Mouse (Mus musculus) CH12.LX (cell line): ENCODE measurements around the gene 2010109A12Rik. TPM values are rescaled to one million over a fixed set of nuclear protein-coding genes. Genes with fewer than 3 reads are reported as not detected.
A peak's percentile ranks its signal among the peaks of the same experiment; 100 is the strongest.

Source experiments
- DNase-seq: peaks from one replicate; pipeline ENCODE4 v3.0.0-alpha.2; 2013; ENCODE audit errors: extremely low read depth
- H3K27ac ChIP-seq: 2 replicates; pipeline ENCODE4 v1.5.1; 2012; ENCODE audit warnings: low read depth, mild to moderate bottlenecking, control low read depth, moderate library complexity; ENCODE audit not compliant: insufficient read depth
- H3K27me3 ChIP-seq: replicated peaks from 2 replicates; pipeline ENCODE3; 2012; ENCODE audit warnings: inconsistent platforms
- H3K36me3 ChIP-seq, 2 experiments: replicated peaks in 1 of 2; 2 replicates each; pipeline versions ENCODE3 to v1.6.1; 2012; ENCODE audit warnings: inconsistent platforms in 1 of 2, low read length in 1 of 2, mild to moderate bottlenecking in 1 of 2, mixed read lengths in 1 of 2, moderate library complexity in 1 of 2; ENCODE audit not compliant: control insufficient read depth in 1 of 2, insufficient read depth in 1 of 2
- H3K4me1 ChIP-seq, 2 experiments: 2 replicates each; pipeline ENCODE4 v1.6.1; 2012; ENCODE audit warnings: inconsistent platforms in 1 of 2, moderate library complexity in 1 of 2; ENCODE audit not compliant: insufficient read depth in 2 of 2, control insufficient read depth in 1 of 2
- H3K4me2 ChIP-seq: 2 replicates; pipeline ENCODE4 v1.6.1; 2012; ENCODE audit warnings: low read depth, mild to moderate bottlenecking, control low read depth; ENCODE audit not compliant: poor library complexity, insufficient read depth, severe bottlenecking
- H3K4me3 ChIP-seq, 3 experiments: fragments of 150-350 bp in 1 of 3; sonication (generic) in 1 of 3; replicated peaks in 1 of 3; 2 replicates each; pipeline versions ENCODE3 to v1.5.1; 2011 to 2012; ENCODE audit warnings: low read depth in 2 of 3, low read length in 2 of 3, mild to moderate bottlenecking in 2 of 3, moderate library complexity in 2 of 3, control low read depth in 1 of 3, improper control_type of control experiment in 1 of 3, inconsistent platforms in 1 of 3, mixed read lengths in 1 of 3; ENCODE audit not compliant: poor library complexity in 1 of 3
- H3K79me2 ChIP-seq: replicated peaks from 2 replicates; pipeline ENCODE4 v1.6.1; 2012; ENCODE audit warnings: mild to moderate bottlenecking, moderate library complexity; ENCODE audit not compliant: control insufficient read depth, poor library complexity, insufficient read depth, severe bottlenecking; ENCODE audit errors: extremely low read depth
- H3K9ac ChIP-seq: 2 replicates; pipeline ENCODE4 v1.6.1; 2012; ENCODE audit warnings: low read depth, mild to moderate bottlenecking, control low read depth, moderate library complexity; ENCODE audit not compliant: insufficient read depth
- H3K9me3 ChIP-seq: replicated peaks from 2 replicates; pipeline ENCODE3; 2012; ENCODE audit warnings: low read length, inconsistent platforms, mixed read lengths
- BHLHE40 ChIP-seq: IDR thresholded peaks from 2 replicates; pipeline ENCODE4 v1.6.1; 2011; ENCODE audit warnings: mild to moderate bottlenecking, low read depth, low read length, improper control_type of control experiment
- CHD1 ChIP-seq: IDR thresholded peaks from 2 replicates; pipeline ENCODE4 v1.6.1; 2012; ENCODE audit warnings: low read depth, low read length, improper control_type of control experiment, inconsistent platforms
- CHD2 ChIP-seq: IDR thresholded peaks from 2 replicates; pipeline ENCODE4 v1.6.1; 2011; ENCODE audit warnings: low read length, improper control_type of control experiment
- CTCF ChIP-seq, 2 experiments: IDR thresholded peaks in 1 of 2; conservative IDR thresholded peaks in 1 of 2; 2 replicates each; pipeline ENCODE4 v1.5.1; 2011 to 2012; ENCODE audit warnings: low read depth in 2 of 2, low read length in 2 of 2, improper control_type of control experiment in 1 of 2, inconsistent platforms in 1 of 2, mild to moderate bottlenecking in 1 of 2, moderate library complexity in 1 of 2
- E2F4 ChIP-seq: IDR thresholded peaks from 2 replicates; pipeline ENCODE4 v1.6.1; 2011; ENCODE audit warnings: low read depth, low read length, improper control_type of control experiment; ENCODE audit not compliant: insufficient replicate concordance
- EP300 ChIP-seq: IDR thresholded peaks from 2 replicates; pipeline ENCODE4 v1.6.1; 2011; ENCODE audit warnings: low read length, improper control_type of control experiment
- ETS1 ChIP-seq: conservative IDR thresholded peaks from 2 replicates; pipeline ENCODE4 v1.6.1; 2012; ENCODE audit warnings: low read depth, mild to moderate bottlenecking, inconsistent platforms, low read length, improper control_type of control experiment, moderate library complexity
- GABPA ChIP-seq: IDR thresholded peaks from 2 replicates; pipeline ENCODE4 v1.6.1; 2012; ENCODE audit warnings: low read depth, low read length, improper control_type of control experiment, inconsistent platforms; ENCODE audit not compliant: insufficient replicate concordance
- KAT2A ChIP-seq: IDR thresholded peaks from 2 replicates; pipeline ENCODE4 v1.6.1; 2012; ENCODE audit warnings: low read length, improper control_type of control experiment, inconsistent platforms; ENCODE audit not compliant: insufficient replicate concordance
- MAX ChIP-seq: IDR thresholded peaks from 2 replicates; pipeline ENCODE4 v1.6.1; 2011; ENCODE audit warnings: low read length, improper control_type of control experiment
- MAZ ChIP-seq: IDR thresholded peaks from 2 replicates; pipeline ENCODE4 v1.6.1; 2012; ENCODE audit warnings: low read depth, mild to moderate bottlenecking, inconsistent platforms, low read length, improper control_type of control experiment, moderate library complexity
- MYC ChIP-seq: IDR thresholded peaks from 2 replicates; pipeline ENCODE4 v1.6.1; 2011; ENCODE audit warnings: low read depth, mild to moderate bottlenecking, improper control_type of control experiment, low read length
- NRF1 ChIP-seq: IDR thresholded peaks from 2 replicates; pipeline ENCODE4 v1.6.1; 2014; ENCODE audit warnings: low read depth, mild to moderate bottlenecking, inconsistent platforms, low read length, improper control_type of control experiment, moderate library complexity
- PAX5 ChIP-seq: IDR thresholded peaks from 2 replicates; pipeline ENCODE4 v1.6.1; 2012; ENCODE audit warnings: low read length, inconsistent platforms, mixed read lengths
- POLR2A ChIP-seq: IDR thresholded peaks from 2 replicates; pipeline ENCODE4 v1.6.1; 2011; ENCODE audit warnings: low read depth, mild to moderate bottlenecking, improper control_type of control experiment, low read length
- RAD21 ChIP-seq: IDR thresholded peaks from 2 replicates; pipeline ENCODE4 v1.6.1; 2011; ENCODE audit warnings: low read depth, mild to moderate bottlenecking, low read length, improper control_type of control experiment, moderate library complexity
- SIN3A ChIP-seq: IDR thresholded peaks from 2 replicates; pipeline ENCODE4 v1.6.1; 2012; ENCODE audit warnings: low read length, improper control_type of control experiment, inconsistent platforms
- TCF12 ChIP-seq: IDR thresholded peaks from 2 replicates; pipeline ENCODE4 v1.6.1; 2014; ENCODE audit warnings: low read depth, mild to moderate bottlenecking, inconsistent platforms, low read length, improper control_type of control experiment
- UBTF ChIP-seq: IDR thresholded peaks from 2 replicates; pipeline ENCODE4 v1.6.1; 2012; ENCODE audit warnings: low read depth, mild to moderate bottlenecking, inconsistent platforms, low read length, improper control_type of control experiment, moderate library complexity
- USF1 ChIP-seq: IDR thresholded peaks from 2 replicates; pipeline ENCODE4 v1.6.1; 2014; ENCODE audit warnings: low read depth, mild to moderate bottlenecking, inconsistent platforms, low read length, improper control_type of control experiment
- USF2 ChIP-seq: conservative IDR thresholded peaks from 2 replicates; pipeline ENCODE4 v1.6.1; 2011; ENCODE audit warnings: low read depth, low read length, improper control_type of control experiment
- ZNF384 ChIP-seq: IDR thresholded peaks from 2 replicates; pipeline ENCODE4 v1.6.1; 2012; ENCODE audit warnings: low read depth, low read length, improper control_type of control experiment, inconsistent platforms
- dilution Hi-C: fragments of 300-500 bp; cut with MboI; formaldehyde crosslinking; loops from 2 replicates; pipeline ENCODE4 v1.14.3; 2020; ENCODE audit warnings: low sequenced_read_pairs; ENCODE audit not compliant: extremely low pct_unique_long_range_greater_than_20kb, extremely low pct_ligation_motif_present
- in situ Hi-C: fragments of 300-500 bp; cut with MboI; formaldehyde crosslinking; loops from 3 replicates; pipeline ENCODE4 v1.14.3; 2019; ENCODE audit warnings: low sequenced_read_pairs, low pct_ligation_motif_present, low pct_unique_long_range_greater_than_20kb, mixed read lengths
- polyA plus RNA-seq: library from polyadenylated mRNA; unstranded; fragments of >175 nt; gene quantifications from 2 replicates; pipeline ENCODE4 v1.2.1, GENCODE M21; 2012; ENCODE audit warnings: low read depth; ENCODE audit not compliant: insufficient read length
- total RNA-seq, 2 experiments: library from RNA; depleted of rRNA; stranded (reverse); fragments of 300-350 nt in 1 of 2; fragments of >200 nt in 1 of 2; gene quantifications; 2 replicates each; pipeline ENCODE4 v1.2.3; 2012 to 2014

2010109A12Rik gene
- total and polyA plus RNA-seq, 3 experiments, result 0.42 TPM; not detected in 2

DNA sequence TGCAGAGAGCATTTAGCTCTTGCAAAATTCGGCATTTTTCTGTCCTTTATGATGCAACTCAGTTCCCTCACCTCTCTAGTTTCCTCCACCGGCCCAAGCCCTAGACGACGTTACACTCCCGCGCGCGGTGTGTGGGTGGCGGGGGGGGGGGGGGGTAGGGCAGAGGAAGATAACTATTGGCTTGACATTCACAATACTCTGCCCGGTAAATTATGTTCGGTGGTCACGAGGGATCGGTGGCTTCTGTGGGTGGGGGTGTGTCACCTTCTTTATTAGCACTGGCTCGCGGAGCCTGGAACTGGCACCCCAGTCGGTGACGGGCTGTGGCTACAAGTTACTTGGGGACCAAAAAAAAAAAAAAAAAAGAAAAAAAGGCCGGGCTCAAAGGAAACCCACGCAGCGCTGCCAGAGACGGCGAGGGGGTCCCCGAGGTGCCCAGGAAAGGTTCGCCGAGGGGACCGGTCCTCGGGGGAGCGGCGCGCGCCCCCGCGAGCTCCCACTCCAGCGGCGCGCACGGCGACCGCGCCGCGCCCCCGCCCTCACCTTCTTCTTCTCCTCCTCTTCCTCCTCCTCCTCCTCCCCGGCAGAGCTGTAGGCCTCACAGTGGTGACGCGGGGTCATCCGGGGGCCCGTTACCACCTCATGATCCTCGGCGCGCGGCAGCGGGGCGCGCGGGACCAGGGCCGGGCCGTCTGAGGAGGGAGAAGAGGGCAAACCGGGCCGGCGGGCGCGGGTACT is 778 bp upstream of the 2010109A12Rik start:
- Histone ChIP-seq H3K27ac (peak overlapping the region; percentile 59), H3K4me1 (peaks cover 0 to 26% of the 10 kb centered on the region in 2 experiments; a peak in 2 of 4 replicates), H3K79me2 (peaks cover 26% of the 10 kb centered on the region), H3K4me2 (peak overlapping the region; percentile 90), H3K4me3 (peak overlapping the region; percentile 72 to 97 (median 96)), H3K9me3 (no peaks in the 10 kb centered on the region), H3K9ac (peak overlapping the region; percentile 92), H3K27me3 (no peaks in the 10 kb centered on the region), H3K36me3 (peaks cover 7 to 15% of the 10 kb centered on the region in 2 experiments)
- 0 out of 2 replicates have a peak, but pooled peaks have one; percentile 24 for TF ChIP-seq CHD2
- peak; percentile 63 for TF ChIP-seq ZNF384
- TF ChIP-seq MYC, result no peak
- no peak for TF ChIP-seq ETS1
- peak; percentile 71 for TF ChIP-seq SIN3A
- 0 out of 2 replicates have a peak, but pooled peaks have one; percentile 9 for TF ChIP-seq MAZ
- peak; percentile 46 for DNase-seq
- dilution Hi-C loops, result no loop called here
- in situ Hi-C loops, result no loop called here

DNA sequence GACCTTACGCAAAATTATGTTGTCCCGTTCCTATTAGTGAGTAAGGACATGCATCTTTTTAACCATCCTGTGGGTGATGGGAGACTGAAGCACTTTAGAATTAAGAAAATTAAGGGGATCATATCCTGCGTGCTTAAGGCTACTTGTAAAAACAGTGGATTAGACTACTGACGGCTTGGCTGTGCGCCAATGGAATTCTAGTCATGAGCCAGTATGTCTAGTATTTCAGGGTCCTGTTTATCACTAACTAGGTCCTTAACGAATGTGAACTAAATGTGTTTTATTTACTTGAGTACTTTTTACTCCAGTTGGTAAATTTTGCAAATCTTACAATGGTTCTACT is 659 bp downstream of the 2010109A12Rik start:
- H3K27ac ChIP-seq, result no peak overlapping the region
- peaks cover 0 to 26% of the 10 kb centered on the region in 2 experiments; a peak in 2 of 4 replicates for H3K4me1 ChIP-seq
- TF ChIP-seq PAX5, result no peak
- no peak for TF ChIP-seq UBTF
- TF ChIP-seq MAX, result no peak
- 0 out of 2 replicates have a peak, but pooled peaks have one; percentile 5 for TF ChIP-seq EP300
- no peak for TF ChIP-seq CHD1
- TF ChIP-seq RAD21, result no peak
- TF ChIP-seq GABPA, result no peak
- no peak for DNase-seq
- H3K9me3 ChIP-seq, result no peaks in the 10 kb centered on the region
- in situ Hi-C loops (no loop called here), dilution Hi-C loops (no loop called here)
- H3K36me3 ChIP-seq, result peaks cover 1% of the 10 kb centered on the region in 2 experiments
- peak overlapping the region; percentile 76 for H3K9ac ChIP-seq
- H3K27me3 ChIP-seq, result no peaks in the 10 kb centered on the region
- H3K79me2 ChIP-seq, result peaks cover 26% of the 10 kb centered on the region
- H3K4me3 ChIP-seq, result peak overlapping the region; percentile 72 to 96 (median 84)
- H3K4me2 ChIP-seq, result peak overlapping the region; percentile 95

DNA sequence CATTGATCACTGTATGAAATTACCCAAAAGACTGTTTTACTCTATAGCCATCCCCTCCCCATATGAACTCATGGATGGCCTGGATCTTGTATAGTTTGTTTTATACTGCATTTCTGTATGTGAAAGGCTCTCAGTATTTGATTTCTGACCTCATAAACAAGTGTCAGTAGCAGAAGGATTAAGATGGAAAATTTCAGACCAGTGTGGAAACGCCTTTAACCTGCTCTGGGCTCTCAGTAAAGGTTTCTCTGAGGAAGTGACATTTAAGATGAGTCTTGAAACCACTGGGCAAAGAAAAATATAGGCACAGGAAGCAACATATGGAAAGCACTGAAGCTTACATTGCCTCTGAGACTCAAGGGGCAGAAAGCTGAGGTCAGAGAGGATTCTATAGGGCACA is 1.2 kb downstream of the 2010109A12Rik start:
- Histone ChIP-seq H3K9ac (peak overlapping the region; percentile 76; the same call in 1 of the 2 replicates), H3K4me1 (peaks cover 0 to 26% of the 10 kb centered on the region in 2 experiments; a peak in 2 of 4 replicates), H3K4me3 (no peak overlapping the region), H3K27ac (no peak overlapping the region), H3K27me3 (no peaks in the 10 kb centered on the region), H3K79me2 (peaks cover 26% of the 10 kb centered on the region), H3K4me2 (peak overlapping the region; percentile 21; the same call in 1 of the 2 replicates), H3K36me3 (no peaks in the 10 kb centered on the region), H3K9me3 (no peaks in the 10 kb centered on the region)
- no peak for DNase-seq
- TF ChIP-seq CHD1 (no peak), MAZ (no peak), PAX5 (no peak), KAT2A (no peak), POLR2A (no peak), USF2 (no peak), CTCF (conservative IDR thresholded peaks at IDR 0.05 in 1 of 2, IDR thresholded peaks at IDR 0.05 in 1 of 2; ENCODE audit: low read depth in 2 of 2, low read length in 2 of 2) (no peak), BHLHE40 (no peak), NRF1 (no peak), USF1 (no peak), SIN3A (no peak), TCF12 (no peak), MAX (no peak), E2F4 (no peak), EP300 (no peak), MYC (no peak)
- dilution Hi-C loops, result no loop called here
- in situ Hi-C loops, result no loop called here
